Mouse (Mus musculus): Measurements from ENCODE around the gene Gm3573.
"Not testable (repeated sequence)": the region's sequence is repeated elsewhere in the genome, so short reads cannot be mapped to it uniquely, and the experiment has no call there.

Gm3573 gene

GRCm38 (mm10) chr14:42190691-42191090 is at the start of gene Gm3573:
TSS of gene Gm3573 (minus strand) at chr14:42190791.
- in situ Hi-C loops (cut with MboI; ENCODE audit: low sequenced_read_pairs) = not testable (repeated sequence)

DNA sequence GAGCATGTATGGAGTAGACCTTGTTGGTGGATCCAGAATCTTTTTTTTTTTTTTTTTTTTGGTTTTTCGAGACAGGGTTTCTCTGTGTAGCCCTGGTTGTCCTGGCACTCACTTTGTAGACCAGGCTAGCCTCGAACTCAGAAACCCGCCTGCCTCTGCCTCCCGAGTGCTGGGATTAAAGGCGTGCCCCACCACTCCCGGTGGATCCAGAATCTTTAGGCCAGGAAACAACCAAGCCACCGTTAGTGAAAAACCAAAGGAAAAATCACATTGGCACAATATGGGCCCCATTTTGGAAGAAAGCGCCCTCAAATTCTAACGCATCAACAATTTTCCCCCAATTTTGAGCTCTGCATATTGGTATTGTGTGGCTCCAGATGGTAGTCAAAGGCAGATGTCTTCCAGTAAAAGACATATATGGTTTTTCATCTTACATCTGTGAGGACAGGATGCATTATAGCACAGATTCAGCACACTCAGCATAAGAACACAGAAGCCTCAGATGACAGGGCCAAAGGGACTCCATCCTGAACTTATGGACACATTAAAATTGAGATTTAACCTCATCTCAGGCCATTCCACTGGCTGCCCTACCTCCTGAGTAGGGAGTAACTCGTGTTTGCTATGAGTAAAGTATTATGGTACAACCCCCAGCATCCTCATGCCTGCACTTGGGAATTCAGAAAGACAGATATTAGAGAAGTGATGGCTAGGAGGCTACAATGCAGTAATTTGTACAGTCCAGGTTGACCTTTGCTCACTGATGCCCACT is 26.4 kb upstream of the Gm3573 start:
- in situ Hi-C loops (cut with MboI; ENCODE audit: low sequenced_read_pairs) = not testable (repeated sequence)

GRCm38 (mm10) chr14:42183936-42184335 is 6.7 kb downstream of the Gm3573 start:
- in situ Hi-C loops (cut with MboI; ENCODE audit: low sequenced_read_pairs) = not testable (repeated sequence)

- in situ Hi-C loops (cut with MboI; ENCODE audit: low sequenced_read_pairs) = not testable (repeated sequence)
These were observed 28.1 kb downstream of the Gm3573 start, which contains the start of gene Gm17027 for GRCm38 (mm10) chr14:42162522-42162921. TSS of gene Gm17027 (minus strand) at chr14:42162622.

Measured in CH12F3 (cell line).